Mouse (Mus musculus): ENCODE measurements at regions not wholly inside any gene's neighbourhood (a gene's known extent, or its start where the extent isn't known, plus 50 kb on each side); places are given as distances from the start of the nearest gene placed in this dataset.
A peak's percentile ranks its signal among the peaks of the same experiment; 100 is the strongest.

- no peak for DNase-seq
Measured at GRCm38 (mm10) chr7:98768460-98768859, 65.6 kb downstream of the Thap12 start.

GRCm38 (mm10) chr7:98769111-98769734, 65.7 kb upstream of the Wnt11 start:
- no peak for DNase-seq

- DNase-seq = peak; percentile 61
Measured at GRCm38 (mm10) chr7:98770257-98770890, 64.5 kb upstream of the Wnt11 start.

- DNase-seq = no peak
Measured at GRCm38 (mm10) chr7:98771134-98771775, 63.7 kb upstream of the Wnt11 start.

GRCm38 (mm10) chr7:98774597-98774996, 60.3 kb upstream of the Wnt11 start:
- DNase-seq = no peak

- no peak for DNase-seq
Measured at GRCm38 (mm10) chr7:98775031-98775430, 59.9 kb upstream of the Wnt11 start.

- no peak for DNase-seq
Measured at GRCm38 (mm10) chr7:98777304-98777849, 57.5 kb upstream of the Wnt11 start.

- DNase-seq = peak; percentile 83
Measured at GRCm38 (mm10) chr7:98778929-98779328, 56.0 kb upstream of the Wnt11 start.

GRCm38 (mm10) chr7:98783521-98783920, 51.4 kb upstream of the Wnt11 start:
- no peak for DNase-seq

- no peak for DNase-seq
Measured at GRCm38 (mm10) chr7:98783954-98784353, 51.0 kb upstream of the Wnt11 start.

GRCm38 (mm10) chr7:98784369-98784931, 50.5 kb upstream of the Wnt11 start:
- DNase-seq = peak; percentile 52
